Mouse (Mus musculus) CH12.LX (cell line): ENCODE measurements around the gene Srd5a1. TPM values are rescaled to one million over a fixed set of nuclear protein-coding genes. Genes with fewer than 3 reads are reported as not detected.

Experiments
- DNase-seq: peaks from one replicate; pipeline ENCODE4 v3.0.0-alpha.2; 2013; ENCODE audit errors: extremely low read depth
- H3K27ac ChIP-seq: 2 replicates; pipeline ENCODE4 v1.5.1; 2012; ENCODE audit warnings: low read depth, mild to moderate bottlenecking, control low read depth, moderate library complexity; ENCODE audit not compliant: insufficient read depth
- H3K27me3 ChIP-seq: replicated peaks from 2 replicates; pipeline ENCODE3; 2012; ENCODE audit warnings: inconsistent platforms
- H3K36me3 ChIP-seq, 2 experiments: replicated peaks in 1 of 2; 2 replicates each; pipeline versions ENCODE3 to v1.6.1; 2012; ENCODE audit warnings: inconsistent platforms in 1 of 2, low read length in 1 of 2, mild to moderate bottlenecking in 1 of 2, mixed read lengths in 1 of 2, moderate library complexity in 1 of 2; ENCODE audit not compliant: control insufficient read depth in 1 of 2, insufficient read depth in 1 of 2
- H3K4me1 ChIP-seq, 2 experiments: 2 replicates each; pipeline ENCODE4 v1.6.1; 2012; ENCODE audit warnings: inconsistent platforms in 1 of 2, moderate library complexity in 1 of 2; ENCODE audit not compliant: insufficient read depth in 2 of 2, control insufficient read depth in 1 of 2
- H3K4me2 ChIP-seq: 2 replicates; pipeline ENCODE4 v1.6.1; 2012; ENCODE audit warnings: low read depth, mild to moderate bottlenecking, control low read depth; ENCODE audit not compliant: poor library complexity, insufficient read depth, severe bottlenecking
- H3K4me3 ChIP-seq, 3 experiments: fragments of 150-350 bp in 1 of 3; sonication (generic) in 1 of 3; replicated peaks in 1 of 3; 2 replicates each; pipeline versions ENCODE3 to v1.5.1; 2011 to 2012; ENCODE audit warnings: low read depth in 2 of 3, low read length in 2 of 3, mild to moderate bottlenecking in 2 of 3, moderate library complexity in 2 of 3, control low read depth in 1 of 3, improper control_type of control experiment in 1 of 3, inconsistent platforms in 1 of 3, mixed read lengths in 1 of 3; ENCODE audit not compliant: poor library complexity in 1 of 3
- H3K79me2 ChIP-seq: replicated peaks from 2 replicates; pipeline ENCODE4 v1.6.1; 2012; ENCODE audit warnings: mild to moderate bottlenecking, moderate library complexity; ENCODE audit not compliant: control insufficient read depth, poor library complexity, insufficient read depth, severe bottlenecking; ENCODE audit errors: extremely low read depth
- H3K9ac ChIP-seq: 2 replicates; pipeline ENCODE4 v1.6.1; 2012; ENCODE audit warnings: low read depth, mild to moderate bottlenecking, control low read depth, moderate library complexity; ENCODE audit not compliant: insufficient read depth
- H3K9me3 ChIP-seq: replicated peaks from 2 replicates; pipeline ENCODE3; 2012; ENCODE audit warnings: low read length, inconsistent platforms, mixed read lengths
- BHLHE40 ChIP-seq: IDR thresholded peaks from 2 replicates; pipeline ENCODE4 v1.6.1; 2011; ENCODE audit warnings: mild to moderate bottlenecking, low read depth, low read length, improper control_type of control experiment
- CHD1 ChIP-seq: IDR thresholded peaks from 2 replicates; pipeline ENCODE4 v1.6.1; 2012; ENCODE audit warnings: low read depth, low read length, improper control_type of control experiment, inconsistent platforms
- E2F4 ChIP-seq: IDR thresholded peaks from 2 replicates; pipeline ENCODE4 v1.6.1; 2011; ENCODE audit warnings: low read depth, low read length, improper control_type of control experiment; ENCODE audit not compliant: insufficient replicate concordance
- EP300 ChIP-seq: IDR thresholded peaks from 2 replicates; pipeline ENCODE4 v1.6.1; 2011; ENCODE audit warnings: low read length, improper control_type of control experiment
- HCFC1 ChIP-seq: IDR thresholded peaks from 2 replicates; pipeline ENCODE4 v1.6.1; 2012; ENCODE audit warnings: low read depth, mild to moderate bottlenecking, inconsistent platforms, low read length, improper control_type of control experiment
- JUN ChIP-seq: IDR thresholded peaks from 2 replicates; pipeline ENCODE4 v1.6.1; 2011; ENCODE audit warnings: low read depth, mild to moderate bottlenecking, low read length, improper control_type of control experiment, moderate library complexity; ENCODE audit not compliant: insufficient read depth
- MAX ChIP-seq: IDR thresholded peaks from 2 replicates; pipeline ENCODE4 v1.6.1; 2011; ENCODE audit warnings: low read length, improper control_type of control experiment
- MAZ ChIP-seq: IDR thresholded peaks from 2 replicates; pipeline ENCODE4 v1.6.1; 2012; ENCODE audit warnings: low read depth, mild to moderate bottlenecking, inconsistent platforms, low read length, improper control_type of control experiment, moderate library complexity
- MYC ChIP-seq: IDR thresholded peaks from 2 replicates; pipeline ENCODE4 v1.6.1; 2011; ENCODE audit warnings: low read depth, mild to moderate bottlenecking, improper control_type of control experiment, low read length
- NELFE ChIP-seq: IDR thresholded peaks from 2 replicates; pipeline ENCODE4 v1.6.1; 2011; ENCODE audit warnings: low read depth, low read length, improper control_type of control experiment
- RCOR1 ChIP-seq: conservative IDR thresholded peaks from 2 replicates; pipeline ENCODE4 v1.6.1; 2012; ENCODE audit warnings: low read depth, mild to moderate bottlenecking, inconsistent platforms, low read length, improper control_type of control experiment
- SIN3A ChIP-seq: IDR thresholded peaks from 2 replicates; pipeline ENCODE4 v1.6.1; 2012; ENCODE audit warnings: low read length, improper control_type of control experiment, inconsistent platforms
- SMC3 ChIP-seq: IDR thresholded peaks from 2 replicates; pipeline ENCODE4 v1.6.1; 2011; ENCODE audit warnings: low read depth, low read length, improper control_type of control experiment
- TBP ChIP-seq: conservative IDR thresholded peaks from 2 replicates; pipeline ENCODE4 v1.6.1; 2011; ENCODE audit warnings: low read depth, low read length, improper control_type of control experiment
- ZC3H11A ChIP-seq: IDR thresholded peaks from 2 replicates; pipeline ENCODE4 v1.6.1; 2012; ENCODE audit warnings: low read depth, mild to moderate bottlenecking, inconsistent platforms, low read length, improper control_type of control experiment
- ZNF384 ChIP-seq: IDR thresholded peaks from 2 replicates; pipeline ENCODE4 v1.6.1; 2012; ENCODE audit warnings: low read depth, low read length, improper control_type of control experiment, inconsistent platforms
- dilution Hi-C: fragments of 300-500 bp; cut with MboI; formaldehyde crosslinking; loops from 2 replicates; pipeline ENCODE4 v1.14.3; 2020; ENCODE audit warnings: low sequenced_read_pairs; ENCODE audit not compliant: extremely low pct_unique_long_range_greater_than_20kb, extremely low pct_ligation_motif_present
- in situ Hi-C: fragments of 300-500 bp; cut with MboI; formaldehyde crosslinking; loops from 3 replicates; pipeline ENCODE4 v1.14.3; 2019; ENCODE audit warnings: low sequenced_read_pairs, low pct_ligation_motif_present, low pct_unique_long_range_greater_than_20kb, mixed read lengths
- polyA plus RNA-seq: library from polyadenylated mRNA; unstranded; fragments of >175 nt; gene quantifications from 2 replicates; pipeline ENCODE4 v1.2.1, GENCODE M21; 2012; ENCODE audit warnings: low read depth; ENCODE audit not compliant: insufficient read length
- total RNA-seq, 2 experiments: library from RNA; depleted of rRNA; stranded (reverse); fragments of 300-350 nt in 1 of 2; fragments of >200 nt in 1 of 2; gene quantifications; 2 replicates each; pipeline ENCODE4 v1.2.3; 2012 to 2014

The Srd5a1 gene
- total and polyA plus RNA-seq, 3 experiments = 1.2 to 2.4 (median 2.3) TPM

GRCm38 (mm10) chr13:69538327-69538726 is 72.9 kb downstream of the Srd5a1 start:
- no peak overlapping the region for H3K4me2 ChIP-seq
- no peaks in the 10 kb centered on the region for H3K27me3 ChIP-seq
- H3K9ac ChIP-seq = no peak overlapping the region
- H3K9me3 ChIP-seq = no peaks in the 10 kb centered on the region
- H3K79me2 ChIP-seq = peaks cover 4% of the 10 kb centered on the region; the same call in 1 of the 2 replicates
- DNase-seq = no peak
- dilution Hi-C loops = no loop called here
- H3K4me1 ChIP-seq = peaks cover 0 to 15% of the 10 kb centered on the region in 2 experiments; a peak in 2 of 4 replicates
- no peak for TF ChIP-seq MAZ
- TF ChIP-seq RCOR1 = no peak
- no peaks in the 10 kb centered on the region for H3K36me3 ChIP-seq
- H3K4me3 ChIP-seq = no peak overlapping the region
- in situ Hi-C loops = no loop called here
- H3K27ac ChIP-seq = no peak overlapping the region

GRCm38 (mm10) chr13:69537366-69537765 is 73.9 kb downstream of the Srd5a1 start:
- dilution Hi-C loops = no loop called here
- DNase-seq = no peak
- TF ChIP-seq SIN3A = no peak
- no peak for TF ChIP-seq EP300
- no peak for TF ChIP-seq MAZ
- TF ChIP-seq JUN = no peak
- TF ChIP-seq ZC3H11A = no peak
- TF ChIP-seq E2F4 = no peak
- no peak for TF ChIP-seq CHD1
- no peak for TF ChIP-seq MYC
- no peak for TF ChIP-seq SMC3
- TF ChIP-seq MAX = no peak
- no peak for TF ChIP-seq BHLHE40
- no peak for TF ChIP-seq ZNF384
- TF ChIP-seq TBP = no peak
- no peak for TF ChIP-seq HCFC1
- TF ChIP-seq NELFE = no peak

More at GRCm38 (mm10) chr13:69537366-69537765, 73.9 kb downstream of the Srd5a1 start:
- no peaks in the 10 kb centered on the region for H3K9me3 ChIP-seq
- no peak overlapping the region for H3K4me2 ChIP-seq
- H3K9ac ChIP-seq = no peak overlapping the region
- peaks cover 13% of the 10 kb centered on the region for H3K79me2 ChIP-seq
- no peaks in the 10 kb centered on the region for H3K36me3 ChIP-seq
- no peaks in the 10 kb centered on the region for H3K27me3 ChIP-seq
- H3K4me1 ChIP-seq = peaks cover 0 to 18% of the 10 kb centered on the region in 2 experiments; a peak in 2 of 4 replicates
- no peak overlapping the region for H3K4me3 ChIP-seq
- H3K27ac ChIP-seq = no peak overlapping the region
- in situ Hi-C loops = no loop called here
